Mouse (Mus musculus) midbrain, embryonic 16.5 days (tissue): ENCODE measurements at regions not wholly inside any gene's neighbourhood (a gene's known extent, or its start where the extent isn't known, plus 50 kb on each side); places are given as distances from the start of the nearest gene placed in this dataset.

ENCODE experiments used
- ATAC-seq: fragments of 200-750 bp; cut with Nextera tagmentation; 2 replicates; pipeline ENCODE4 v1.8.0; 2017; ENCODE audit warnings: moderate TSS enrichment
- H3K27ac ChIP-seq: fragments of 300-500 bp; sonication (generic); 2 replicates; pipeline ENCODE4 v1.5.1; 2014; ENCODE audit warnings: mild to moderate bottlenecking, low read length, mixed read lengths
- H3K27me3 ChIP-seq: fragments of 300-500 bp; sonication (generic); 2 replicates; pipeline ENCODE4 v1.6.1; 2014; ENCODE audit warnings: low read depth, low read length, mixed read lengths; ENCODE audit not compliant: control insufficient read depth, insufficient read depth
- H3K36me3 ChIP-seq: fragments of 300-500 bp; sonication (generic); 2 replicates; pipeline ENCODE4 v1.6.1; 2014; ENCODE audit warnings: mild to moderate bottlenecking, low read length, moderate library complexity, mixed read lengths; ENCODE audit not compliant: control insufficient read depth, insufficient read depth
- H3K4me1 ChIP-seq: fragments of 300-500 bp; sonication (generic); 2 replicates; pipeline ENCODE4 v1.6.1; 2014; ENCODE audit warnings: mild to moderate bottlenecking, low read length, mixed read lengths; ENCODE audit not compliant: control insufficient read depth, insufficient read depth
- H3K4me2 ChIP-seq: fragments of 300-500 bp; sonication (generic); 2 replicates; pipeline ENCODE4 v1.6.1; 2014; ENCODE audit warnings: mild to moderate bottlenecking, low read length, mixed read lengths
- H3K4me3 ChIP-seq: fragments of 300-500 bp; sonication (generic); 2 replicates; pipeline ENCODE4 v1.5.1; 2014; ENCODE audit warnings: low read depth, mild to moderate bottlenecking, low read length, moderate library complexity, mixed read lengths
- H3K9ac ChIP-seq: fragments of 300-500 bp; sonication (generic); 2 replicates; pipeline ENCODE4 v1.6.1; 2014; ENCODE audit warnings: low read depth, low read length, mixed read lengths
- H3K9me3 ChIP-seq: fragments of 300-500 bp; sonication (generic); replicated peaks from 2 replicates; pipeline ENCODE4 v1.6.1; 2014; ENCODE audit warnings: mild to moderate bottlenecking, low read length, mixed read lengths; ENCODE audit not compliant: control insufficient read depth, poor library complexity, severe bottlenecking
- WGBS: fragments of 180-500 bp; shearing (Covaris S2); extraction: QIAGEN DNeasy Blood & Tissue Kit; methylation state at CpG from one replicate; pipeline ENCODE4 v1.1.7; 2014; 5-methylcytosine and 5-hydroxymethylcytosine counted together

- WGBS, result 78% methylated on average over 3 of the region's 3 CpGs
Measured at GRCm38 (mm10) chr5:149848465-149848864, 170.0 kb upstream of the Rxfp2 start.

GRCm38 (mm10) chr5:149851011-149851410 lies 167.5 kb upstream of the Rxfp2 start:
- Histone ChIP-seq H3K27ac (no peak overlapping the region), H3K36me3 (no peaks in the 10 kb centered on the region), H3K9ac (no peak overlapping the region), H3K27me3 (no peaks in the 10 kb centered on the region), H3K4me1 (no peaks in the 10 kb centered on the region), H3K4me3 (no peak overlapping the region), H3K9me3 (0 out of 2 replicates have a peak, but pooled peaks cover 3% of the 10 kb centered on the region), H3K4me2 (no peak overlapping the region)
- ATAC-seq, result no peak
- WGBS, result 10% methylated on average over 9 of the region's 9 CpGs

More at GRCm38 (mm10) chr5:149848465-149848864, 170.0 kb upstream of the Rxfp2 start:
- H3K9me3 ChIP-seq, result no peaks in the 10 kb centered on the region
- no peaks in the 10 kb centered on the region for H3K27me3 ChIP-seq
- peaks cover 4% of the 10 kb centered on the region for H3K4me1 ChIP-seq
- ATAC-seq, result no peak
- H3K27ac ChIP-seq, result no peak overlapping the region
- no peaks in the 10 kb centered on the region for H3K36me3 ChIP-seq
- no peak overlapping the region for H3K4me2 ChIP-seq
- H3K9ac ChIP-seq, result no peak overlapping the region
- H3K4me3 ChIP-seq, result no peak overlapping the region

GRCm38 (mm10) chr5:149852516-149852915 lies 166.0 kb upstream of the Rxfp2 start:
- 0 out of 2 replicates have a peak, but pooled peaks cover 3% of the 10 kb centered on the region for H3K9me3 ChIP-seq
- no peak overlapping the region for H3K27ac ChIP-seq
- H3K4me2 ChIP-seq, result no peak overlapping the region
- WGBS, result 55% methylated on average over 16 of the region's 16 CpGs
- H3K27me3 ChIP-seq, result no peaks in the 10 kb centered on the region
- no peak for ATAC-seq
- H3K4me3 ChIP-seq, result no peak overlapping the region
- no peaks in the 10 kb centered on the region for H3K4me1 ChIP-seq
- H3K36me3 ChIP-seq, result no peaks in the 10 kb centered on the region
- no peak overlapping the region for H3K9ac ChIP-seq

GRCm38 (mm10) chr5:149856101-149856500 lies 162.4 kb upstream of the Rxfp2 start:
- no peak overlapping the region for H3K9ac ChIP-seq
- no peaks in the 10 kb centered on the region for H3K4me1 ChIP-seq
- H3K36me3 ChIP-seq, result no peaks in the 10 kb centered on the region
- no peaks in the 10 kb centered on the region for H3K27me3 ChIP-seq
- H3K4me3 ChIP-seq, result no peak overlapping the region
- no peak for ATAC-seq
- 0 out of 2 replicates have a peak, but pooled peaks cover 3% of the 10 kb centered on the region for H3K9me3 ChIP-seq
- H3K4me2 ChIP-seq, result no peak overlapping the region
- H3K27ac ChIP-seq, result no peak overlapping the region
- WGBS, result 83% methylated on average over 1 of the region's 1 CpGs

- H3K27ac ChIP-seq, result no peak overlapping the region
- 48% methylated on average over 1 of the region's 1 CpGs for whole genome bisulfite sequencing
- no peak overlapping the region for H3K9ac ChIP-seq
- H3K36me3 ChIP-seq, result no peaks in the 10 kb centered on the region
- no peak for ATAC-seq
- no peak overlapping the region for H3K4me3 ChIP-seq
- no peak overlapping the region for H3K4me2 ChIP-seq
- H3K4me1 ChIP-seq, result no peaks in the 10 kb centered on the region
- no peaks in the 10 kb centered on the region for H3K27me3 ChIP-seq
- 0 out of 2 replicates have a peak, but pooled peaks cover 3% of the 10 kb centered on the region for H3K9me3 ChIP-seq
Measured at GRCm38 (mm10) chr5:149857019-149857418, 161.5 kb upstream of the Rxfp2 start.

GRCm38 (mm10) chr5:149861489-149861962 lies 156.9 kb upstream of the Rxfp2 start:
- Histone ChIP-seq H3K36me3 (no peaks in the 10 kb centered on the region), H3K27ac (no peak overlapping the region), H3K9ac (no peak overlapping the region), H3K4me1 (no peaks in the 10 kb centered on the region), H3K27me3 (no peaks in the 10 kb centered on the region), H3K4me2 (no peak overlapping the region), H3K9me3 (no peaks in the 10 kb centered on the region), H3K4me3 (no peak overlapping the region)
- no peak for ATAC-seq
- 40% methylated on average over 4 of the region's 4 CpGs for WGBS

- no peak for ATAC-seq
- Histone ChIP-seq H3K27me3 (no peaks in the 10 kb centered on the region), H3K4me3 (no peak overlapping the region), H3K4me1 (no peaks in the 10 kb centered on the region; the same call in 1 of the 2 replicates), H3K27ac (no peak overlapping the region), H3K36me3 (no peaks in the 10 kb centered on the region), H3K4me2 (no peak overlapping the region), H3K9ac (no peak overlapping the region), H3K9me3 (no peaks in the 10 kb centered on the region)
- 77% methylated on average over 7 of the region's 7 CpGs for WGBS
Measured at GRCm38 (mm10) chr5:149867926-149868325, 150.5 kb upstream of the Rxfp2 start.

- ATAC-seq, result no peak
- WGBS, result 81% methylated on average over 5 of the region's 5 CpGs
- Histone ChIP-seq H3K27ac (no peak overlapping the region), H3K4me3 (no peak overlapping the region), H3K9me3 (no peaks in the 10 kb centered on the region), H3K9ac (no peak overlapping the region), H3K36me3 (no peaks in the 10 kb centered on the region), H3K4me2 (no peak overlapping the region), H3K4me1 (no peaks in the 10 kb centered on the region; the same call in 1 of the 2 replicates), H3K27me3 (no peaks in the 10 kb centered on the region)
Measured at GRCm38 (mm10) chr5:149869441-149869840, 149.0 kb upstream of the Rxfp2 start.

- Histone ChIP-seq H3K27ac (no peak overlapping the region), H3K36me3 (no peaks in the 10 kb centered on the region), H3K4me2 (no peak overlapping the region), H3K9me3 (no peaks in the 10 kb centered on the region), H3K4me1 (no peaks in the 10 kb centered on the region; the same call in 1 of the 2 replicates), H3K9ac (no peak overlapping the region), H3K4me3 (no peak overlapping the region), H3K27me3 (no peaks in the 10 kb centered on the region)
- no peak for ATAC-seq
- 87% methylated on average over 2 of the region's 2 CpGs for WGBS
Measured at GRCm38 (mm10) chr5:149870596-149870995, 147.9 kb upstream of the Rxfp2 start.
